Mouse (Mus musculus) CH12.LX (cell line): ENCODE results near the gene Cdyl. TPM values are rescaled to one million over a fixed set of nuclear protein-coding genes. Genes with fewer than 3 reads are reported as not detected.

Experiments used
- DNase-seq: peaks from one replicate; pipeline ENCODE4 v3.0.0-alpha.2; 2013; ENCODE audit errors: extremely low read depth
- H3K27ac ChIP-seq: 2 replicates; pipeline ENCODE4 v1.5.1; 2012; ENCODE audit warnings: low read depth, mild to moderate bottlenecking, control low read depth, moderate library complexity; ENCODE audit not compliant: insufficient read depth
- H3K27me3 ChIP-seq: replicated peaks from 2 replicates; pipeline ENCODE3; 2012; ENCODE audit warnings: inconsistent platforms
- H3K36me3 ChIP-seq, 2 experiments: replicated peaks in 1 of 2; 2 replicates each; pipeline versions ENCODE3 to v1.6.1; 2012; ENCODE audit warnings: inconsistent platforms in 1 of 2, low read length in 1 of 2, mild to moderate bottlenecking in 1 of 2, mixed read lengths in 1 of 2, moderate library complexity in 1 of 2; ENCODE audit not compliant: control insufficient read depth in 1 of 2, insufficient read depth in 1 of 2
- H3K4me1 ChIP-seq, 2 experiments: 2 replicates each; pipeline ENCODE4 v1.6.1; 2012; ENCODE audit warnings: inconsistent platforms in 1 of 2, moderate library complexity in 1 of 2; ENCODE audit not compliant: insufficient read depth in 2 of 2, control insufficient read depth in 1 of 2
- H3K4me2 ChIP-seq: 2 replicates; pipeline ENCODE4 v1.6.1; 2012; ENCODE audit warnings: low read depth, mild to moderate bottlenecking, control low read depth; ENCODE audit not compliant: poor library complexity, insufficient read depth, severe bottlenecking
- H3K4me3 ChIP-seq, 3 experiments: fragments of 150-350 bp in 1 of 3; sonication (generic) in 1 of 3; replicated peaks in 1 of 3; 2 replicates each; pipeline versions ENCODE3 to v1.5.1; 2011 to 2012; ENCODE audit warnings: low read depth in 2 of 3, low read length in 2 of 3, mild to moderate bottlenecking in 2 of 3, moderate library complexity in 2 of 3, control low read depth in 1 of 3, improper control_type of control experiment in 1 of 3, inconsistent platforms in 1 of 3, mixed read lengths in 1 of 3; ENCODE audit not compliant: poor library complexity in 1 of 3
- H3K79me2 ChIP-seq: replicated peaks from 2 replicates; pipeline ENCODE4 v1.6.1; 2012; ENCODE audit warnings: mild to moderate bottlenecking, moderate library complexity; ENCODE audit not compliant: control insufficient read depth, poor library complexity, insufficient read depth, severe bottlenecking; ENCODE audit errors: extremely low read depth
- H3K9ac ChIP-seq: 2 replicates; pipeline ENCODE4 v1.6.1; 2012; ENCODE audit warnings: low read depth, mild to moderate bottlenecking, control low read depth, moderate library complexity; ENCODE audit not compliant: insufficient read depth
- H3K9me3 ChIP-seq: replicated peaks from 2 replicates; pipeline ENCODE3; 2012; ENCODE audit warnings: low read length, inconsistent platforms, mixed read lengths
- CHD1 ChIP-seq: IDR thresholded peaks from 2 replicates; pipeline ENCODE4 v1.6.1; 2012; ENCODE audit warnings: low read depth, low read length, improper control_type of control experiment, inconsistent platforms
- CHD2 ChIP-seq: IDR thresholded peaks from 2 replicates; pipeline ENCODE4 v1.6.1; 2011; ENCODE audit warnings: low read length, improper control_type of control experiment
- E2F4 ChIP-seq: IDR thresholded peaks from 2 replicates; pipeline ENCODE4 v1.6.1; 2011; ENCODE audit warnings: low read depth, low read length, improper control_type of control experiment; ENCODE audit not compliant: insufficient replicate concordance
- ELF1 ChIP-seq: IDR thresholded peaks from 2 replicates; pipeline ENCODE4 v1.6.1; 2014; ENCODE audit warnings: low read depth, mild to moderate bottlenecking, inconsistent platforms, low read length, improper control_type of control experiment
- EP300 ChIP-seq: IDR thresholded peaks from 2 replicates; pipeline ENCODE4 v1.6.1; 2011; ENCODE audit warnings: low read length, improper control_type of control experiment
- GABPA ChIP-seq: IDR thresholded peaks from 2 replicates; pipeline ENCODE4 v1.6.1; 2012; ENCODE audit warnings: low read depth, low read length, improper control_type of control experiment, inconsistent platforms; ENCODE audit not compliant: insufficient replicate concordance
- HCFC1 ChIP-seq: IDR thresholded peaks from 2 replicates; pipeline ENCODE4 v1.6.1; 2012; ENCODE audit warnings: low read depth, mild to moderate bottlenecking, inconsistent platforms, low read length, improper control_type of control experiment
- JUN ChIP-seq: IDR thresholded peaks from 2 replicates; pipeline ENCODE4 v1.6.1; 2011; ENCODE audit warnings: low read depth, mild to moderate bottlenecking, low read length, improper control_type of control experiment, moderate library complexity; ENCODE audit not compliant: insufficient read depth
- JUND ChIP-seq: conservative IDR thresholded peaks from 2 replicates; pipeline ENCODE4 v1.6.1; 2011; ENCODE audit warnings: low read depth, low read length, improper control_type of control experiment
- MAFK ChIP-seq: IDR thresholded peaks from 2 replicates; pipeline ENCODE4 v1.6.1; 2011; ENCODE audit warnings: low read length, improper control_type of control experiment; ENCODE audit not compliant: insufficient replicate concordance
- MEF2A ChIP-seq: IDR thresholded peaks from 2 replicates; pipeline ENCODE4 v1.6.1; 2014; ENCODE audit warnings: low read depth, mild to moderate bottlenecking, inconsistent platforms, low read length, improper control_type of control experiment, borderline replicate concordance
- MXI1 ChIP-seq: IDR thresholded peaks from 2 replicates; pipeline ENCODE4 v1.6.1; 2011; ENCODE audit warnings: mild to moderate bottlenecking, low read depth, low read length, improper control_type of control experiment
- NRF1 ChIP-seq: IDR thresholded peaks from 2 replicates; pipeline ENCODE4 v1.6.1; 2014; ENCODE audit warnings: low read depth, mild to moderate bottlenecking, inconsistent platforms, low read length, improper control_type of control experiment, moderate library complexity
- POLR2A ChIP-seq: IDR thresholded peaks from 2 replicates; pipeline ENCODE4 v1.6.1; 2011; ENCODE audit warnings: low read depth, mild to moderate bottlenecking, improper control_type of control experiment, low read length
- RAD21 ChIP-seq: IDR thresholded peaks from 2 replicates; pipeline ENCODE4 v1.6.1; 2011; ENCODE audit warnings: low read depth, mild to moderate bottlenecking, low read length, improper control_type of control experiment, moderate library complexity
- RCOR1 ChIP-seq: conservative IDR thresholded peaks from 2 replicates; pipeline ENCODE4 v1.6.1; 2012; ENCODE audit warnings: low read depth, mild to moderate bottlenecking, inconsistent platforms, low read length, improper control_type of control experiment
- SIN3A ChIP-seq: IDR thresholded peaks from 2 replicates; pipeline ENCODE4 v1.6.1; 2012; ENCODE audit warnings: low read length, improper control_type of control experiment, inconsistent platforms
- TBP ChIP-seq: conservative IDR thresholded peaks from 2 replicates; pipeline ENCODE4 v1.6.1; 2011; ENCODE audit warnings: low read depth, low read length, improper control_type of control experiment
- TCF12 ChIP-seq: IDR thresholded peaks from 2 replicates; pipeline ENCODE4 v1.6.1; 2014; ENCODE audit warnings: low read depth, mild to moderate bottlenecking, inconsistent platforms, low read length, improper control_type of control experiment
- UBTF ChIP-seq: IDR thresholded peaks from 2 replicates; pipeline ENCODE4 v1.6.1; 2012; ENCODE audit warnings: low read depth, mild to moderate bottlenecking, inconsistent platforms, low read length, improper control_type of control experiment, moderate library complexity
- USF1 ChIP-seq: IDR thresholded peaks from 2 replicates; pipeline ENCODE4 v1.6.1; 2014; ENCODE audit warnings: low read depth, mild to moderate bottlenecking, inconsistent platforms, low read length, improper control_type of control experiment
- ZC3H11A ChIP-seq: IDR thresholded peaks from 2 replicates; pipeline ENCODE4 v1.6.1; 2012; ENCODE audit warnings: low read depth, mild to moderate bottlenecking, inconsistent platforms, low read length, improper control_type of control experiment
- ZKSCAN1 ChIP-seq: IDR thresholded peaks from 2 replicates; pipeline ENCODE4 v1.6.1; 2012; ENCODE audit warnings: low read depth, inconsistent platforms, low read length, improper control_type of control experiment, borderline replicate concordance
- ZMIZ1 ChIP-seq: IDR thresholded peaks from 2 replicates; pipeline ENCODE4 v1.6.1; 2012; ENCODE audit warnings: low read depth, mild to moderate bottlenecking, inconsistent platforms, low read length, improper control_type of control experiment
- dilution Hi-C: fragments of 300-500 bp; cut with MboI; formaldehyde crosslinking; loops from 2 replicates; pipeline ENCODE4 v1.14.3; 2020; ENCODE audit warnings: low sequenced_read_pairs; ENCODE audit not compliant: extremely low pct_unique_long_range_greater_than_20kb, extremely low pct_ligation_motif_present
- in situ Hi-C: fragments of 300-500 bp; cut with MboI; formaldehyde crosslinking; loops from 3 replicates; pipeline ENCODE4 v1.14.3; 2019; ENCODE audit warnings: low sequenced_read_pairs, low pct_ligation_motif_present, low pct_unique_long_range_greater_than_20kb, mixed read lengths
- polyA plus RNA-seq: library from polyadenylated mRNA; unstranded; fragments of >175 nt; gene quantifications from 2 replicates; pipeline ENCODE4 v1.2.1, GENCODE M21; 2012; ENCODE audit warnings: low read depth; ENCODE audit not compliant: insufficient read length
- total RNA-seq, 2 experiments: library from RNA; depleted of rRNA; stranded (reverse); fragments of 300-350 nt in 1 of 2; fragments of >200 nt in 1 of 2; gene quantifications; 2 replicates each; pipeline ENCODE4 v1.2.3; 2012 to 2014

Gene Cdyl
- total and polyA plus RNA-seq, 3 experiments: 5.7 to 9.1 (median 8.3) TPM

GRCm38 (mm10) chr13:35627319-35627718 lies 32.3 kb upstream of the Cdyl start:
- TF ChIP-seq MEF2A (no peak), JUN (no peak), MAFK (no peak)
- H3K27me3 ChIP-seq: no peaks in the 10 kb centered on the region
- H3K27ac ChIP-seq: no peak overlapping the region
- DNase-seq: no peak
- H3K4me2 ChIP-seq: no peak overlapping the region
- no peaks in the 10 kb centered on the region for H3K79me2 ChIP-seq
- no peak overlapping the region for H3K9ac ChIP-seq
- H3K4me1 ChIP-seq: no peaks in the 10 kb centered on the region
- H3K9me3 ChIP-seq: no peaks in the 10 kb centered on the region
- in situ Hi-C loops: no loop called here
- H3K4me3 ChIP-seq: no peak overlapping the region
- no peaks in the 10 kb centered on the region for H3K36me3 ChIP-seq
- dilution Hi-C loops: no loop called here

GRCm38 (mm10) chr13:35647132-35647823 lies 12.4 kb upstream of the Cdyl start:
- Histone ChIP-seq H3K79me2 (no peaks in the 10 kb centered on the region), H3K9me3 (no peaks in the 10 kb centered on the region), H3K4me1 (peaks cover 5 to 27% of the 10 kb centered on the region in 2 experiments; a peak in 3 of 4 replicates), H3K4me3 (no peak overlapping the region), H3K27ac (no peak overlapping the region), H3K9ac (no peak overlapping the region), H3K36me3 (no peaks in the 10 kb centered on the region), H3K27me3 (no peaks in the 10 kb centered on the region), H3K4me2 (no peak overlapping the region)
- no peak for TF ChIP-seq HCFC1
- TF ChIP-seq EP300: 0 out of 2 replicates have a peak, but pooled peaks have one; percentile 24
- dilution Hi-C loops (no loop called here), in situ Hi-C loops (no loop called here)
- peak; percentile 43 for DNase-seq

DNA sequence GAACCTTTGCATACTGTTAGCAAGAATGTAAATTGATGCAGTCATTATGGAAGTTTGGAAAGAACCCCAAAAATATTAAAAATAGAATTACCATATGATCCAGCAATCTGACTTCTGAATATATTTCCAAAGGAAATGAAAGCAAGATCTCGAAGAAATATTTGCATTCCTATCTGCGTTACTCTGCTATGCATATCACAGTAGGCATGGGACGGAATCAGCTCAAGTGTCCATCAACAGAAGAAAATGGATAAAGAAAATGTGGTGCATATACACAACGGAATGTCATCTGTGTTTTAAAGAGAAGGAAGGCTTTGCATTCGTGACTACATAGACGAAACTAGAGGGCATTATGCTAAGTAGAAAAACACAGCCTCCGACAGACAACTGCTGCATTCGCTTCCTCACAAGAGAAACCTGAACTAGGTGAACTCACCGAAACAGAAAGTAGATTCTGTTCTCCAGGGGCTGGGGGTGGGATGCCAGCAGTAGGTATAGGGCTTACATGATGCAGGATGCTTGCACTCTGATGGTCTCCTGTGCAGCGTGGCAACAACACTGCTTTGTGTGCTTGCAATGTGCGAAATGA lies 9.3 kb upstream of the Cdyl start:
- in situ Hi-C loops (no loop called here), dilution Hi-C loops (no loop called here)
- DNase-seq: no peak
- H3K36me3 ChIP-seq: no peaks in the 10 kb centered on the region
- no peak overlapping the region for H3K27ac ChIP-seq
- H3K9ac ChIP-seq: no peak overlapping the region
- peak overlapping the region; percentile 71 for H3K4me2 ChIP-seq
- H3K4me3 ChIP-seq: peak overlapping the region in 1 of 3 experiments; percentile 55
- H3K27me3 ChIP-seq: no peaks in the 10 kb centered on the region
- peaks cover 5 to 27% of the 10 kb centered on the region in 2 experiments; a peak in 3 of 4 replicates for H3K4me1 ChIP-seq
- H3K9me3 ChIP-seq: no peaks in the 10 kb centered on the region
- no peaks in the 10 kb centered on the region for H3K79me2 ChIP-seq
- TF ChIP-seq ZC3H11A: no peak
- no peak for TF ChIP-seq ZKSCAN1
- TF ChIP-seq CHD2: no peak
- no peak for TF ChIP-seq MXI1
- TF ChIP-seq GABPA: no peak
- no peak for TF ChIP-seq SIN3A
- no peak for TF ChIP-seq TBP
- 0 out of 2 replicates have a peak, but pooled peaks have one; percentile 4 for TF ChIP-seq MAFK
- TF ChIP-seq POLR2A: no peak
- no peak for TF ChIP-seq USF1
- no peak for TF ChIP-seq RCOR1
- no peak for TF ChIP-seq ZMIZ1
- no peak; the same call in 1 of the 2 replicates for TF ChIP-seq RAD21
- no peak for TF ChIP-seq NRF1
- no peak; the same call in 1 of the 2 replicates for TF ChIP-seq MEF2A
- no peak for TF ChIP-seq TCF12
- TF ChIP-seq UBTF: no peak
- no peak for TF ChIP-seq HCFC1
- no peak for TF ChIP-seq CHD1
- TF ChIP-seq E2F4: no peak
- no peak for TF ChIP-seq JUND
- no peak for TF ChIP-seq ELF1
